Mouse (Mus musculus) right cerebral cortex, postnatal 25 days (tissue): ENCODE measurements around the gene Fgfr2.

Experiments
- DNase-seq: peaks from one replicate; pipeline ENCODE4 v3.0.0; 2022

Fgfr2 gene

DNA sequence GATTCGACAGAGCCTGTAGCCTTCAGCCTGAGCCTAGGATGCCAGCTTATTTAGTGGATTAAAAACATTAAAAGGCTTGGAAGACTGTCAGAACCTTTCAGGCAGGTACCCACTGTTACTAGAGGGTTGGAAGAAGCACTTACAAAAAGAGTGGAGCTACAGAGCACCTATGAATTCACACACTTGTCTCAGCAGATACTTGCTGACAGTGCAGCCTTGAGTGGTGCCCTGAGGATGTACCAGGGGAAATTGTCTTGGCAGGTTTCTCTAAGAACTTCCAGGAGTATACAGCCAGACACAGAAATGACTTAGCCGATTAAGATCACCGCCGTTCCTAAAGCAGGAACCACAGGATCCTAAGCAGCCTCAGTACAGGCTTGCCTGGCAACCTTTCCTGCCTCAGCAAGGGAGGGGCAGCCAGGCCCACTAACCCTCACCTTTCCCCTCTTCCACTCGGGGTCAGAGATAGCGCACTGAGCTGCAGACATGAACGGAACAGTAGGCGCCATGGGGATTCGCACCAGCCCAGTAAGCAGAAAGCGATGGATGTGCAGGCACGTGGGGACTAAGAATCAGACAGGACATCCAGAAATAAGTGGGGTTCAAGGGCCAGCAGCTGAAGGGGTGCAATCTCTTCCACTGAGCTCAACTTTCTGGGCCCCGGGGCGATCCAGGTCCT is 39.1 kb downstream of the Fgfr2 start:
- DNase-seq = no peak

DNA sequence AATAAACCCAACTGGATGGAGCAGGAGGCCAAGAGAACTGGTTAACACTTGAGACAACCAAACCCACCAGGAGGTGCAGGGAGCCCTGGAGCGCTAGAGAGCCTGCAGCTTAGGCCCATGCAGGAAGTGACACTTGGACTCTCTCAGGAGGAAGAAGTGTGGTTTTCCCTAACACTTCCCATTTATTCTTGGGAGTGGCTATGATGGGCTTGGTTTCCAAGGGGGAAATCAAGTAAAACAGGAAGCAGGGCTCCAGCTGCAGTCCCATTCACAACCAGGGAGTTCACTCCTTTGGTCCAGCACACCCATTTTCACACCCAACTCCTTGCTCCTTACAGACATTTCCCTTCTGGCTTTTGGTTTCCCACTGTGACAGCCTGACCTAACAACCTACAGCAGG is 44.2 kb downstream of the Fgfr2 start:
- DNase-seq = no peak

DNA sequence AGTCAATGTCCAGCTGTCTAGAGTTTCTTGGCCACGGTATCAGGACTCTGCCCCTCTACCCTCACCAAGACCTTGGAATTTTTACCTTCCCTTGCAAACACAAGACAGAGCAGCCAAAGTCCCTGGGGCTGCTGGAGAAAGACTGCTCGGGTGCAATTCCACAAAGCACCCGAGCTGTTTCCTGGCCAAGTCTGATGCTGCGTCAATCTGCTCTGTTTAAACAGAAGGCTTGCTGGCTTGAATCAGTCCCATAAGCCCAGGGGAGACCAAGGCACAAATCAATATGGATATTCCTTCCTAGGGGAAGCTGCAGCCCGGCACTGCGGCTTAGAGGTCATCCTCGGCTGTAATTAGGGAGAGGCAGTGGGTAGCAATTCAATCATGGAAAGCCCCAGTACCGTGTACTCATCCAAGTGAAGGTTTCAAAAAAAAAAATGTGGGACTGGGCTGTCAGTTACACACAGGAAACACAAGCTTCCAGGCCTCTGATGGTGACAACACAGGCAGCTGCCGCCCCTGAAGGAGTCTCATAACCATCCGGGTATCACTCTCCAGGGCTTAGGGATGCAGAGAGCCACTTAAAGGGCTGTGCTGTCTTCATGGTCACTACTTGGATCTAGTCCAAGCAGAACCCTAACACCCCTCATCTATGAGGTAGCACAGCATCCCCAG is 48.6 kb downstream of the Fgfr2 start:
- no peak for DNase-seq

DNA sequence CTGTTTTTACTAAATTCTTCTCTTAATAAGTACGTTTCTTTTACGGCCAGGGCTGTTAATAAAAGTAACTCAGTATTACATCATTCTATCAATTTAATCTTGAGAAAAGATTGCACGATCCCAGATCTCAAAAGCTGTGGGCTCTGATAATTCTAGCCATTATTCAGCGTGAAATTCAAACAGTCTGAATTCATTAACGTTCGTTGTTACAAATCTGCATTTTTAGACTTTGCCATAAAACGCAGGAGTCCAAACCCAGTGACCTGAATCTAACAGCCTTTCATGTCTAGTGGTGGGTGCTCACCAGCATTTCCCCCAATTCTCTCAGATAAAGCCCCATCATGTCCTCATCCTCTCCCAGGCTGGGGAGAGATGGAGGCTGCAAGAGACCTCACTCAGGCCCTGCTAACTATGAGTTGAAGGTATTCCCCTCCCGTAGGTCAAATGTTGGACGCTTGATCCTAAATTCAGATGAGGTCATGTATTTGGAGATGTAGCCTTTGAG is 50.0 kb downstream of the Fgfr2 start:
- DNase-seq = no peak

DNA sequence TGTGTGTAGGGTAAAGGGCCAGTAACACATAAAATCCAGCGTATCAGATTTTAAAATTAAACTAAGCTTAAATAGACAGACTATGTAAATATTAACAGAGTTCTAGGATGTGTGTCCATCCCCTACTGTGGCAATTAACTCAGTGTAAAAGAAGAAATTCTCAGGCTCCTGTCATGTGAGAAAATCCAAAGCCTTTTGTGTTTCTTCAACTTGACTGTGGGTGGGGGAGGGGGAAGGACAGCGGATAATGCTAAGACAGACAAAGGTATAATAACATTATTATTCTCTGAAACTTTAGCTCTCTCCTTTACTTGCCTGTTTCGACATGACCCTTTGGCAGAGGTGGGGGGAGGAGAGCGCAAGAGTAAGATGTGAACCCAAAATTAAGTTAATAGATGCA is 50.6 kb downstream of the Fgfr2 start:
- no peak for DNase-seq

DNA sequence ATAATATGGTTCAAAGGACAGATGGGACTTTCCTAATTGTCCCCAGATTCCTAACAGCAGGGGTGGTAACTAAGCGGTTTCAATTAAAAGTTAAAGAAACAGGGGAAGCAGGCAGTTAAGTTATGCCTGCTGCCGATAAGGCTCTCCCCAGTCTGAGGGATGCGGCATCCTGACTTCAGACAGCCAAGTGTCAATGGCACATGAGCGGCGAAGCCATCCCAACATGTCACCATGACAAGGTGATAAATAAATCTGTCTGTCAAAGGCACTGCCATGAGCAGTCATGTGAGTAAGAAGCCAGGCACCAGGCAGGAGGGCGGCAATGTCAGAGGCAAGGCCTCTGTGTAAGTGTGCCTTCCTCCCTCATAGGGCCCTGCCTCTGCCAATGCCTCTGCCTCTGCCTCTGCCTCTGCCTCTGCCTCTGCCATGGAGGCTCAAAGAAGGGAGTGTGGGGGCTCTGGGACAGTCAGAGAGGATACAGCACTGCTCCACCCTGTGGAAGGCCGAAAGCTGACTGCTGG is 55.8 kb downstream of the Fgfr2 start:
- no peak for DNase-seq

DNA sequence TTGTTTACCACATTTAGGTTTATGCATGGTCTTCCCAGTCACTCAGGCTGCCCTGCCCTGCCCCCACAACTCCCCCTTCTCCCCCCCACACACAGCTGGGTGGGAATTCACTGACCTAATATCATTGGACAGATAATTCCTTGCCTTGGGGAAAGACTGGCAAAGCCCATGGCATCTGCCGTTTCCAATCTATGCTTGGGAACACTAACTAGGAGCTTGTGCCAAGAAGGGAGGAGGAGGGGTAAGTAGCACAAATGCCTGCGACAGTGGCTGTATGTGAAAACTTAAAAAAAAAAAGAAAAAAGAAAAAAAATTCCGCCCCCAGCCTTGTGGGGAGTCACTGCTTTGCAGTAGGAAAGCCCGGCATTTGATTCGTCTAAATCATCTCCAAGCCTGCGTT is 56.4 kb downstream of the Fgfr2 start:
- peak; percentile 21 for DNase-seq

DNA sequence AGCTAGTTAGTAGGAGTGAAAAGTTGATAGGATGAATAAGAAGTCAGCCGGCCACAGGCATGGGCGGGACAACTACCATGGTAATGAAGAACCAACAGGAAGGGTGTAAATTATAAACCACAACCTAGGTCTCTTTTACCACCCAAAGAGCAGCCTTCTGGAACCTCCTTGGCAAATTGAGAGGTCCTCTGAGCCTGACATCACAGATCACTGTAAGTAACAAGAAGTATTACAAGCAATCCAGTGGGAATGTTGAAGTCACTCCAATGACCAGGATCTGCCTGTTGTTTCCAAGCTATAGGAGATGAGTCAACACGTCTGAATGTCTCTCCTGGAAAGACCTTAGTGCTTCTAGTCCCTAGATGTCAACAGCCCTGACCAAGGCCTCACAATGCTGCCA is 61.1 kb downstream of the Fgfr2 start:
- no peak for DNase-seq

DNA sequence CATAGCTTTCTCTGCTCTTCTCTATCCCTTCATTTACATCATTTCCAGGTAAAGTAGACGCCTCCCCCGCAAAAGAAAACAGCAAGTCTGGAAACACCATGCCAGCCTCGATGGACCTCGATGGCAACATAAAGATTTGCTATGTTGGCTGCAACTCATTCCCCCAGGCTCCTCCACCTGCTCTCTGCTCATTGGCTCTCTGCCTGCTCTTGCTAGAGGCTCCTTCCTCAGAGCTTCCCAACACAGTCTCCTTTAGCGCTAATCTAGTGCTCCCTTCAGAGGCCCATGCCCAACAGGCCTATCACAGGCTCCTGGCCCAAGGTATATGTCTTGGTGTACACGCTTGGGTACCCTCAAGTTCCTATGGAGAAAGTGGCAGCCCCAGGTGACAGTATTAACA is 63.0 kb downstream of the Fgfr2 start:
- no peak for DNase-seq

DNA sequence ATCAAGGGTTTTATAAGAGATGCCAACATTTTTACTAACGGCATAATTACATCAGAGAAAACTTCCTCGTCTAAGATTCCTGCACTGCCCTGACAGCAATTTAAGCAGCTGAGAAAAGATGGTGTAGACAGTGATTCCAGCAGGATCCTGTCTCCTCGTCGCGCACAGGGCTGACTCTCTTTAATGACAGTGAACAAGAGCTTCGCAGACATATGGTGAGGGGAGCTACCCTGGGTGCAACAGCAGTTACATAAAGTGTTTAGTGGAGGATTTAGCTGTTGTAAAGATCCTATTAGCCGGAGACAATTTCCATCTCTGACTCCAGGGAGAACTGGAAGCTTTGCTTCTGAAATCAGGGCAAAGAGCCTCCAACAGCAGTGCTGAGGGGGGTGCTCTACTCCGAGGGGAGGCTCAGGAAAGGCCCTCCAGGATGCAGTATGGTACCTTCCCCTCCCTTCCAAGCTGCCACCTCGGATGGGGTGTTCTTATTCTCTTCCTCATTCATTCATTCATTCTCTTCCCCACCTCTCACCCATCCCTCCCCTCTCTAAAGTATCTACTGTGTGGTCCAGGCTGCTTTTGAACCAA is 63.5 kb downstream of the Fgfr2 start:
- no peak for DNase-seq

DNA sequence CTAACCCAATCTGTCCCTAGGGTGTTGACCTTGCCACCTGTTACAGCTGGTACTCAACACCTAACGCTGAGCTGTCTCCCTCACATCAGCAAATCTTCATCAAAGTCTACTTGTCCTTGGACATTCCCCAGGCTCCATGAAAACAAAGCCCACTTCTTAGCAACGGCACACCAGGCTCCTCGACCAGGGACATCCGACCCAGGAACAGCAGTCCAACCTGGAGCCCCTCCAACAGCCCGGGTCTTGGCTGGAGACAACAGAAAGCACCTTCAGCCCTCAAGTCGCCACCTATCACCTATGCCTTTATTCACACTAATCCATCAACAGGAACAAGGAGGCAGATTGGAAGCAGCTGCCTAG is 64.0 kb downstream of the Fgfr2 start:
- no peak for DNase-seq

DNA sequence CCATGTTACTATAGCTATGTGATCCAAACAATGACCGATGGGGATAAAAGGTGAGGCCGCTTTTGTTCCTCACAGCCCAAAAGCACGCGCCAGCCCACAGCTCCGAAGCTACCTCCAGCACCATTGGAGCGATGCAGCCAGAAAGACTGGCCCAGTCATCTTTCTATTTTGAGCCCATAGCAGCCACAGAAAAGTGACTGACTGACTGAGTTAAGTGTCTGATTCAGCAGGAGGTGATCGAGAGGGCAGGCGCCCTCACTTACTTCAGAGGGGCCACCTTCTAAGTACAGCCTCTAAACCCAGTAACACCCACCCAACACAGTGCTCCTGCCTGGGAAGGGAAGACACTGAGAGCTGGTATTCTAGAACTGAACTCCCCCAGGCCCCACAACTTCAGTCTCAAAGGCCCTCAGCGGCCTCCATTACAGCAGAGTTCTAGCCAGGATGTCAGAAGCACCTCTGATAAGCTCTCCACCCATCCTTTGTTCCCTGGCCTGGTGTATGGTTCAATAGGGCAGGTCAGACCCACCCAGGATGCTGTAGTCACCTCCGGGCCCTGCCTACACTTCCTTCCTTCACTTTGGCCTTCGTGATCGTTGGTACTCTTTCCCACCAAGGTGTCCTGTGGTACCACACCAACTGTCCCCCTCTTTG is 64.5 kb downstream of the Fgfr2 start:
- no peak for DNase-seq

DNA sequence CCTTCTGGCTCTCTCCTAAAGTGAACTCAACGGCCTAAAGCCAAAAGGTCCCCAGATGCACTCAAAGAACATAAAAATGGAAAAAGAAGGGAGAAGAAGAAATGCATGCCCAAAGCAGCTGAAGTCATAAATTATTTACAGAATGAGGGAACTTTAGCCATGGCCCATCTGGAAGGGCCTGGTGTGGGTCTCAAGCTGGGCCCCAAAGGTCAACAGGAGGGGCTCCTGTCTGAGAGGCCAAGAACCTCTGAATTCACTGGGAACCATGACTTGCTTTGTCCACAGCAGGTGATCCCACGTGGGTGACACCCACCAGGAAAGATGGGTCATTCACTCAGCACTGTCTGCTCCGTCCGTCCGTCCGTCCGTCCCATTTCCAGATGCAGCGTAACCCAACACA is 66.2 kb downstream of the Fgfr2 start:
- no peak for DNase-seq

DNA sequence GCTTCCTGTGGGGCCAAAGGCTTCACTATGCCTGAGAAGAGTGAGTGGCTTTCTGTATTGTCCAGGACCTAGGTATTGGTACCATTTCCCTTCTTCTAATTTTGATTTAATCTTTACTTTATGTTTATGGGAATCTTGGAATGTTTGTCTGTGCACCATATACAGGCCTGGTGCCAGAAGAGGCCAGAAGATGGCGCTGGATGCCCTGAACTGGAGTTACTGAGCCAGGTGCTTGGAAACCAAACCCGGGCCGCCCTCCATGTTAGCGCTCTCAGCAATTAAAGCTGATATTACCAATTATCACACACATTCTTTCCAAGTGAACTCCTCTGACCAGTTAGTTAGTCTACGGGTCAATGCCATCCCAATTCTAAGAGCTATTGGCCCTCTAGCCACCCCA is 68.7 kb downstream of the Fgfr2 start:
- no peak for DNase-seq

DNA sequence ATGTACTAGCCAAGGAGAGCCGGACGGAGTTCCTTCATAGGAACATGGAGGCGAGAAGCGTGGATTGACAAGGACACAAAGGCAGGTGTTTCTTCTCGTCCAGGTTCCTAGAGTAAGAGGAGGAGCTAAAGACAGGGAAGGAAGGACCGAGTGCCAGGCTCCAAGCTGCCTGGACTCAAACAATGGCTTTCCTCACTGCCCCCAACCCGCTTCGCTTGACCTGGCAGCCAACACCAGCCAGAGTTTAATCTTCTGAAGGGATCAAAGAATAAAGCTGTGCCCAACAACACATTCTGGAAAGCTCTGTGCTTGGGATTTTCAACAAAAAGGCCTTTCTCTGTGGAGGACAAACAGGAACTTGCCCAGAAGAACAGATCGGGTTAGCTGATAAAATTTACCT is 69.4 kb downstream of the Fgfr2 start:
- DNase-seq = no peak

DNA sequence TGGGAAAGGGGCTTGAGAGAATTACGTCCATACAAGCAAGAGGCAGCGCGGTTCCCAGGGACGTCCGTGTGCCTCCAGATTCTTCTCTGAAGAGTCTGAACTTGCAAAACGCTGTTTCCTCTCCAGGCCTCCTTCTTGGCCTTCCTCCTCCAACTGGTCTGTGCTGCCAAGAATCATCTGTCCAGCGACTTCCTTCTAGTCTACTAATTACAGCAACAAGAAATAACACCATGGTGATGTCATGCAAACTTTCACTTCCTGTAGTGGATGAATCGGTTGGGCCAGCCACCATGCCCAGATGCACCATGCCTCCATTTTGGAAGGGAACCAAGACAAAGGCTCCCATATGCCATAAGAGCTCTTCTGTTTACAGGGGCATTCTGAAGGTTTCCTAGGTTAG is 70.3 kb downstream of the Fgfr2 start:
- DNase-seq = no peak

DNA sequence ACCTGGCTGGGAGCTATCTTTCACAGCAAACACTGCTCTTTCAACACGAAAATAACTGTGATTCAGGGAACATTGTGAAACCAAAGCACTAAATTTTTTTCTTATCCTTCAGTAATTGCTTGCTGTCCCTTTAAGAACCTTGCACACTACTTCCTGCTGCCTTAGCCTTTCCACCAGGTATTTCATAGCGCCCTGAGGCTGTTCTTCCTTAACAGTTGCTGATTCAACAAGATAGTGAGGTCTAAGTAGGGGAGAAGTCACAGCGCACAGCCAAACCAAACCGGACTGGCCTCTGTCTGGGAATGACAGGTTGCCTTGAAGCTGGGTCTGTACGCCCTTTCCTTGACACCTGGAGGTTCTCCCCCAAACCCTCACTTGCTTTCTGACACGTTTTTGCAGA is 72.5 kb downstream of the Fgfr2 start:
- DNase-seq = no peak

DNA sequence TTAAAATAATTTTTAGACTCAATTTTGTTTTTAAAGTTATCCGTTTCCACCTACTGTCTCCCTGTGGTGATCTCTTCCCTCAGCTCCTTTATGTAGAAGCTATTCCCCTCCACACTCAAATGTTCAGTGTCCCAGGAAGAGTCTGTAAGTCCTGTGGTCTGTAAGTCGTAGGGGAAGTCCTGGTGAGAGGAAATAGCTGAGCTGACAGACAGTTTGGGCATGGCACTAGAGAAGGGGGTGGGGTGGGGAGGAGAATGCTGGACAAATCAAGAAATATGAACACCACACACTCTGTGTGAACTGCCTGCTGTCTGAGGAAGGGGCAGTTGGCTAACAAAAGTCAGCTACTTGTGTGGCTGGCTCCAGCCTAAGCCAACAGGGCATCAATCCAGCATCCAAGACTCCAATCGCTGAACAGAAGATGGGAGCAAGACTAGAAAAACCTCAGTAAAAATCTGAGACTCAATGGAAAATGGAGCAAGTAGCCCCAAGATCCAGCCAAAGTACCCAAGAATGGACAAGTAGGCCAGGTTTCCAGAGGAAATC is 75.0 kb downstream of the Fgfr2 start:
- DNase-seq = no peak

DNA sequence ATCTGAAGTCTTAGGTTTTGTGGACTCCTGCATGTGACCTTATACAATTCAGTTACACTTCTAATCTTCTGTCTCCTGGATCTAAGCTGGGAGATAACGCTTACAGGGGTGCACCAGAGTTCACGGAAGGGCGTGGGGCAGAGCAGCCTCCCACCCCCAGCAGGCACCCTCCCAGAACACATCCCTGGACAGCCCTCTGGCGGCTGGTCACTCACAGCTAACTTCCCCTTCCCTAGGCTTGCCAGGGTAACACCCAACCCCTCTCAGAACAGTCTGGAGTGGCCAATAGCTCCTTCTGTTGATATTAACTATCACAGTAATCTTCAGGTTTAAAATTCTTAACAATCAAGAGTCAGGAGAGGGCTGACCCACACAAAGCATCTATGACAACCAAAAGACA is 75.9 kb downstream of the Fgfr2 start:
- no peak for DNase-seq

DNA sequence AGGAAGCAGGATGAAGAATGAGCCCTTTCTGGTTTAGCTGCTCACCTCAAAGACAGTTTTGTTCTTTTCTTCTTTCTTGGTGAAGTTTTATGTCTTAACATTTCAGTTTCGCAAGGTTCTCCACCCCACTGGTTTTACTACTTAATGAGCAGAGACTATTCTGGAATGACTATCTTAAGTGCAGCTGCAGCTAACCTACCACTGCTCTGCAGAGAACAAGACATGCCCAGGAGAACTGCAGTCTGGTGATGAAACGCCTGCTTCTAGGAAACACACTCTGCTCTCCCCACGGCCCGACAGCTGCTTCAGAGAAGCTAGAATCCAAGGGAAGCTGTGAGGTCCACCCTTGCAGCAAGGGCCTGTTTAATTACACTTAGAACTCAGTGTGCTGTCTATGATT is 78.4 kb downstream of the Fgfr2 start:
- DNase-seq = no peak

DNA sequence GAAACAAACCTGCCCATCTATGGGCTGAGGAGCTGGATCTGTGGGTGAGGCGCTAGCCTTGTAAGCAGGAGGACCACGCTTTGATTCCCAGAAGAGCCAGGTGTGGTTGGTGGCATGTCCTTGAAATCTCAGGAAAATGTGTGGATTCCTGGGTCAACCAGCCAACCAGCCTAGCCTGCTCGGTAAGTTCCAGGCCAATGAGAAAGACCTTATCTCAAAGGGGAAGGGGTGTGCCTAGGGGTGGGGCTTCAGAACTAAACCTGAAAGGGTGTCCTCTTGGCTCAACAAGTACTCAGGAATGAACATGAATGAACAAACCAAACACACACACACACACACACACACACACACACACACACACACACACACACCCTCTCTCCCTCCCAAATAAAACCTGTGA is 81.4 kb downstream of the Fgfr2 start:
- no peak for DNase-seq

DNA sequence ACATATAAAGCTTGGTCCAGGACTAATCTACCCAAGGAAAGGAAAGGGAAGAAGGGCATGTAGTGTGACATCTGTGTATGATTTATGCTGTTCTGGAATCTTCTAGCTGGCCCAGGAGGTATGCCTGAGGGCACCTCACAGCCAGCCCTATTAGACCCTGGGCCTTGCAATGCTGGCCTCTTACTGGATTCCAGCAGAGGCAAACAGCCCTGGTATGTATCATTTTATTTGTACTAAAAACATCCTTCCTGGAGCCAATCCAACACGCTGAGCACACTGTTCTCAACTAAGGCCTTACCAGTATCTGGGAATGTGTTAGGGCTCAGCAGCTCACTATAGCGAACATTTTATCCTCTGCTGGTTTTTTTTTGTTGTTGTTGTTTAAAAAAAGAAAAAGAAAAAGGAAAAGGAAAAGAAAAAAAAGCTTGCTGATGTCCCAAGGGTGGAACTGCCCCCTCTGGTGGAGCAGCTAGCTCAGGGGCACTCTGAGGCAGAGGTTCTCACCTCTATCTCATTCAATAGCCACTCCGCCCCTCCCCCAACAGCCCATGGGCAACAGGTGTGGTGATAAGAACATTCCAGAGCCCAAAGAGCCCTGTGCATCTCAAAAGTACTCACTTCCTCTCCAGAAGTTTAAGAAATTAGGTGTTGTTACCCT is 82.3 kb downstream of the Fgfr2 start:
- DNase-seq = no peak
